Comparison of ENCODE assay signal across 8 mouse cellular contexts in the genomic region with DNA sequence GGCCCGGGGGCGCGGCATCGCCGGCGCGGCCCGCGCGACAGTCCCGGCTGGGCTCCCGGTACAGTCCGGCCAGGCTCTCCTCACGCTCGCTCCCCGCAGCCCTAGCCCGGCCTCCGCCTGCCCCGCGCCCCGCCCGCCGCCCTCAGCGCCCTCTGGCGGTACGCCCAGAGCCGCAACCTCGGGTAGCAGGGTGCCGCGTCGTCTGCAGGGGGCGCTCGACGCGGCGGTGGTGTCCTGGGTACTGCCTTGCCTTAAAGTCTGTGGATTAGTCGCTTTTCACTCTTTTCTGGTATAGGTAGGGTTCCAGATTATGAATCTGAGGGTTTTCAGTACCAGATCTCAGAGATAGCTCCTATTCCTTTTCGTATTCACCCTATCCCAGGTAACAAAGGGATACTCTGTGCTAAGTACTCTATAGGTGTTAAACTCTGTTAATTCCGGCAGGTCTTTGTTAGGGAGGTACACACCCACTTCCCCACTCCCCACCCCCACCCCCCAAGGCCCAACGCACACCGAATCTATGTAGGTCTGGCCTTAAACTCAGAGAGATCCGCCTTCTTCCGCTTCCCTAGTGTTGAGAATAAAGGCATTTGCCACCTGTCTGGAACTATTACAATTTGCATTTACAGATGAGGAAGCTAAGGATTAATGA. TPM values are rescaled to one million over a fixed set of nuclear protein-coding genes. Genes with fewer than 3 reads are reported as not detected.
DNase-seq lines count a peak whose midpoint lies in the region; ATAC-seq and TF ChIP-seq lines count a peak whose summit lies in the region.

A gene (minus strand): TSS at position 95 of the 652 bp plus-strand sequence.

- peak; percentile 96 for TF ChIP-seq CTCF in liver, adult 2 months (IDR thresholded peaks at IDR 0.05; ENCODE audit: low read depth, low read length)

- peak; percentile 92 for ATAC-seq in embryonic facial prominence, embryonic 14.5 days (ENCODE audit: low read depth)
- ATAC-seq in kidney, embryonic 14.5 days (ENCODE audit: low FRiP score, low TSS enrichment), result peak; percentile 83
- ATAC-seq in monocyte, adult 5-6 weeks (replicated peaks; ENCODE audit: insufficient number of reproducible peaks, low FRiP score, low TSS enrichment, poor library complexity, severe bottlenecking), result peak; percentile 23; the same call in 1 of the 2 replicates

- DNase-seq in layer of hippocampus, adult 11-12 months (ENCODE audit: low spot score), result peak; percentile 81
- DNase-seq in layer of hippocampus, adult 9-10 months (ENCODE audit: low spot score), result no peak
- DNase-seq in embryonic facial prominence, embryonic 14.5 days (ENCODE audit: low spot score), result peak; percentile 62
- DNase-seq in heart, embryonic 10.5 days (ENCODE audit: low spot score), result peak; percentile 89
- DNase-seq in liver, adult 2 months (ENCODE audit: extremely low read depth, low read depth, low spot score), result peak; percentile 44
- DNase-seq in spleen, postnatal 4 days (ENCODE audit: low spot score in 2 of 2), result peak; percentile 72 to 91

- 0 out of 2 replicates have a peak, but pooled peaks cover 3% of the 10 kb centered on the region for H3K4me1 ChIP-seq in embryonic facial prominence, embryonic 14.5 days (ENCODE audit: control insufficient read depth, insufficient read depth, low read length)
- peaks cover 50% of the 10 kb centered on the region for H3K4me1 ChIP-seq in heart, embryonic 10.5 days
- peaks cover 9% of the 10 kb centered on the region; the same call in 1 of the 2 replicates for H3K4me1 ChIP-seq in kidney, embryonic 14.5 days (ENCODE audit: control insufficient read depth, insufficient read depth, low read length)
- H3K4me1 ChIP-seq in liver, adult 2 months (ENCODE audit: control insufficient read depth, insufficient read depth, low read length), result peaks cover 20% of the 10 kb centered on the region

- peaks cover 3% of the 10 kb centered on the region; the same call in 1 of the 2 replicates for H3K27me3 ChIP-seq in embryonic facial prominence, embryonic 14.5 days (replicated peaks; ENCODE audit: control insufficient read depth, insufficient read depth, low read length)
- H3K27me3 ChIP-seq in heart, embryonic 10.5 days (ENCODE audit: insufficient read depth, poor library complexity, severe bottlenecking), result peaks cover 30% of the 10 kb centered on the region; the same call in 1 of the 2 replicates
- H3K27me3 ChIP-seq in kidney, embryonic 14.5 days (ENCODE audit: control insufficient read depth, insufficient read depth, low read length), result no peaks in the 10 kb centered on the region
- no peaks in the 10 kb centered on the region for H3K27me3 ChIP-seq in liver, adult 2 months (ENCODE audit: control insufficient read depth, insufficient read depth, low read length)

- no peaks in the 10 kb centered on the region for H3K36me3 ChIP-seq in embryonic facial prominence, embryonic 14.5 days (ENCODE audit: control insufficient read depth, insufficient read depth, low read length)
- H3K36me3 ChIP-seq in heart, embryonic 10.5 days, result no peaks in the 10 kb centered on the region
- H3K36me3 ChIP-seq in kidney, embryonic 14.5 days (ENCODE audit: control insufficient read depth, insufficient read depth, low read length), result no peaks in the 10 kb centered on the region
- no peaks in the 10 kb centered on the region for H3K36me3 ChIP-seq in liver, adult 2 months (ENCODE audit: control insufficient read depth, insufficient read depth, low read length)

- H3K4me2 ChIP-seq in embryonic facial prominence, embryonic 14.5 days (ENCODE audit: low read depth, low read length), result peak within 1 kb of the TSS; percentile 85
- peak within 1 kb of the TSS; percentile 90 for H3K4me2 ChIP-seq in kidney, embryonic 14.5 days (replicated peaks; ENCODE audit: low read depth, low read length)

- H3K4me3 ChIP-seq in embryonic facial prominence, embryonic 14.5 days (ENCODE audit: low read depth, low read length), result peak within 1 kb of the TSS; percentile 49
- H3K4me3 ChIP-seq in heart, embryonic 10.5 days, result peak within 1 kb of the TSS; percentile 71
- H3K4me3 ChIP-seq in kidney, embryonic 14.5 days (ENCODE audit: low read length), result peak within 1 kb of the TSS; percentile 51
- H3K4me3 ChIP-seq in liver, adult 2 months (ENCODE audit: insufficient read depth, low read depth, low read length), result peak within 1 kb of the TSS; percentile 77

- peak within 1 kb of the TSS; percentile 65 for H3K9ac ChIP-seq in embryonic facial prominence, embryonic 14.5 days (ENCODE audit: low read depth, low read length)
- peak within 1 kb of the TSS; percentile 65 for H3K9ac ChIP-seq in kidney, embryonic 14.5 days (ENCODE audit: low read depth, low read length)
- peak within 1 kb of the TSS; percentile 91 for H3K9ac ChIP-seq in liver, adult 2 months (ENCODE audit: low read depth, low read length)

- H3K9me3 ChIP-seq in embryonic facial prominence, embryonic 14.5 days (ENCODE audit: control insufficient read depth, low read length), result no peaks in the 10 kb centered on the region
- no peaks in the 10 kb centered on the region for H3K9me3 ChIP-seq in heart, embryonic 10.5 days
- H3K9me3 ChIP-seq in kidney, embryonic 14.5 days (ENCODE audit: control insufficient read depth, low read length), result no peaks in the 10 kb centered on the region

- WGBS in embryonic facial prominence, embryonic 14.5 days, result 9% methylated on average over 35 of the region's 43 CpGs
- 6% methylated on average over 43 of the region's 43 CpGs for WGBS in heart, embryonic 10.5 days
- WGBS in kidney, embryonic 14.5 days, result 8% methylated on average over 39 of the region's 43 CpGs
- 9% methylated on average over 43 of the region's 43 CpGs for WGBS in liver, adult 2 months

- TF ChIP-seq POLR2A in liver, adult 2 months (IDR thresholded peaks at IDR 0.05; ENCODE audit: extremely low read depth, insufficient read depth, low read length), result no peak

- H3K79me2 ChIP-seq in liver, adult 2 months (ENCODE audit: control insufficient read depth, insufficient read depth, low read length), result peaks cover 19% of the 10 kb centered on the region; the same call in 1 of the 2 replicates

- no peak within 1 kb of the TSS for H3K27ac ChIP-seq in embryonic facial prominence, embryonic 14.5 days (replicated peaks; ENCODE audit: low read depth, low read length)
- H3K27ac ChIP-seq in heart, embryonic 10.5 days, result peak within 1 kb of the TSS; percentile 91
- H3K27ac ChIP-seq in kidney, embryonic 14.5 days (ENCODE audit: low read depth, low read length), result 0 out of 2 replicates have a peak within 1 kb of the TSS, but pooled peaks have one; percentile 7
- peak within 1 kb of the TSS; percentile 54 for H3K27ac ChIP-seq in liver, adult 2 months (replicated peaks; ENCODE audit: insufficient read depth, low read depth, low read length)

RNA-seq across cellular contexts. Expression of the gene that starts here (rescaled TPM):
- 0.87 and 0.96 TPM in 2 replicates for polyA plus RNA-seq in embryonic facial prominence, embryonic 14.5 days (2014; fragmentation: Nextera tagmentation; extraction: Ambion mirVana)
- 17.4 and 30.6 TPM in 2 replicates for polyA plus RNA-seq in heart, embryonic 10.5 days (2016; fragmentation: Nextera tagmentation; extraction: Ambion mirVana)
- 3.9 and 6.4 TPM in 2 replicates for polyA plus RNA-seq in kidney, embryonic 14.5 days (2014; fragmentation: Nextera tagmentation; extraction: Ambion mirVana)
- 3.0 and 5.3 TPM in 2 replicates for total RNA-seq in liver, adult 2 months (2014; rRNA removed)
- 23.4 and 31.4 TPM in 2 replicates for polyA plus RNA-seq in liver, adult 2 months (2012; rRNA removed)
- total RNA-seq in monocyte, adult 5-6 weeks (2017), result 0.10 to 2.3 TPM in 2 of 3 replicates, not detected in the other

Comparison
In these comparisons a context has a peak if more than half of its experiments do, and no peak if none do; other contexts are left out.
1. Peak in DNase-seq, ATAC-seq, H3K4me3 ChIP-seq, H3K9ac ChIP-seq and H3K4me2 ChIP-seq in embryonic facial prominence, embryonic 14.5 days; RNA of the gene not detected or under 1 TPM.
2. ATAC-seq: peak in every context shown above with its lines; median percentile 92 in embryonic facial prominence, embryonic 14.5 days; 83 in kidney, embryonic 14.5 days; 23 in monocyte, adult 5-6 weeks.